Mouse (Mus musculus): ENCODE results near the gene Cyp39a1.

GRCm38 (mm10) chr17:43744425-43744824 is 77.2 kb downstream of the Cyp39a1 start:
- TF ChIP-seq CTCF (IDR thresholded peaks at IDR 0.05; ENCODE audit: borderline replicate concordance, insufficient read depth, low read length) = no peak
- no peak for TF ChIP-seq POLR2A (IDR thresholded peaks at IDR 0.05; ENCODE audit: low read depth, low read length)
